Mouse (Mus musculus) intestine, postnatal 0 days (tissue): Measurements from ENCODE around the gene Cpa2. TPM values are rescaled to one million over a fixed set of nuclear protein-coding genes. Genes with fewer than 3 reads are reported as not detected.

Source experiments
- ATAC-seq: fragments of 200-750 bp; cut with Nextera tagmentation; 2 replicates; pipeline ENCODE4 v1.8.0; 2017; ENCODE audit warnings: mild to moderate bottlenecking, moderate TSS enrichment, moderate library complexity
- H3K27ac ChIP-seq: fragments of 300-500 bp; sonication (generic); 2 replicates; pipeline ENCODE4 v1.5.1; 2014; ENCODE audit warnings: mild to moderate bottlenecking, low read depth, low read length, moderate library complexity
- H3K27me3 ChIP-seq: fragments of 300-500 bp; sonication (generic); replicated peaks from 2 replicates; pipeline ENCODE4 v1.6.1; 2014; ENCODE audit warnings: low read length, mixed read lengths; ENCODE audit not compliant: control insufficient read depth, insufficient read depth
- H3K36me3 ChIP-seq: fragments of 300-500 bp; sonication (generic); 2 replicates; pipeline ENCODE4 v1.6.1; 2014; ENCODE audit warnings: mild to moderate bottlenecking, moderate library complexity; ENCODE audit not compliant: control insufficient read depth, insufficient read depth
- H3K4me1 ChIP-seq: fragments of 300-500 bp; sonication (generic); replicated peaks from 2 replicates; pipeline ENCODE4 v1.6.1; 2014; ENCODE audit warnings: antibody characterized with exemption, low read length, mixed read lengths; ENCODE audit not compliant: control insufficient read depth, insufficient read depth
- H3K4me2 ChIP-seq: fragments of 300-500 bp; sonication (generic); replicated peaks from 2 replicates; pipeline ENCODE4 v1.6.1; 2014; ENCODE audit warnings: low read depth, mild to moderate bottlenecking, moderate library complexity
- H3K4me3 ChIP-seq: fragments of 300-500 bp; sonication (generic); 2 replicates; pipeline ENCODE4 v1.5.1; 2014; ENCODE audit warnings: low read depth, low read length
- H3K9ac ChIP-seq: fragments of 300-500 bp; sonication (generic); 2 replicates; pipeline ENCODE4 v1.6.1; 2014; ENCODE audit warnings: mild to moderate bottlenecking, low read depth, low read length
- H3K9me3 ChIP-seq: fragments of 300-500 bp; sonication (generic); 2 replicates; pipeline ENCODE4 v1.6.1; 2016; ENCODE audit warnings: mixed run types; ENCODE audit not compliant: control insufficient read depth
- CTCF ChIP-seq: sonication (generic); IDR thresholded peaks from 2 replicates; pipeline ENCODE4 v1.5.1; 2016; ENCODE audit warnings: low read depth, mild to moderate bottlenecking, control low read depth, antibody characterized with exemption, moderate library complexity
- WGBS: fragments of 180-500 bp; shearing (Covaris S2); extraction: QIAGEN DNeasy Blood & Tissue Kit; methylation state at CpG from one replicate; pipeline ENCODE4 v1.1.7; 2014; 5-methylcytosine and 5-hydroxymethylcytosine counted together
- polyA plus RNA-seq: library from polyadenylated mRNA; unstranded; fragments of >200 nt; fragmentation: Nextera tagmentation; extraction: Ambion mirVana; gene quantifications from 2 replicates; pipeline ENCODE4 v1.2.1, GENCODE M21; 2015

Cpa2 gene
- polyA plus RNA-seq, 1 experiment from 2014 or later: 2.9 TPM

- TF ChIP-seq CTCF: no peak
- no peak for ATAC-seq
Measured at GRCm38 (mm10) chr6:30538800-30539199, 2.6 kb upstream of the Cpa2 start.

GRCm38 (mm10) chr6:30542277-30542676, 895 bp downstream of the Cpa2 start:
- H3K4me3 ChIP-seq: no peak overlapping the region

More at GRCm38 (mm10) chr6:30538800-30539199, 2.6 kb upstream of the Cpa2 start:
- 67% methylated on average over 5 of the region's 5 CpGs for WGBS
- Histone ChIP-seq H3K27ac (no peak overlapping the region), H3K9ac (no peak overlapping the region), H3K4me3 (no peak overlapping the region), H3K4me1 (no peaks in the 10 kb centered on the region; the same call in 1 of the 2 replicates), H3K27me3 (no peaks in the 10 kb centered on the region), H3K4me2 (no peak overlapping the region), H3K9me3 (no peaks in the 10 kb centered on the region), H3K36me3 (no peaks in the 10 kb centered on the region)

GRCm38 (mm10) chr6:30543077-30543476, 1.7 kb downstream of the Cpa2 start:
- Histone ChIP-seq H3K9ac (no peak overlapping the region), H3K36me3 (no peaks in the 10 kb centered on the region), H3K9me3 (no peaks in the 10 kb centered on the region), H3K27ac (no peak overlapping the region), H3K27me3 (no peaks in the 10 kb centered on the region), H3K4me3 (no peak overlapping the region), H3K4me1 (peaks cover 2% of the 10 kb centered on the region; the same call in 1 of the 2 replicates), H3K4me2 (no peak overlapping the region)
- WGBS: 69% methylated on average over 12 of the region's 12 CpGs
- TF ChIP-seq CTCF: no peak
- ATAC-seq: no peak

More at GRCm38 (mm10) chr6:30542277-30542676, 895 bp downstream of the Cpa2 start:
- no peaks in the 10 kb centered on the region for H3K36me3 ChIP-seq
- no peak for TF ChIP-seq CTCF
- no peaks in the 10 kb centered on the region for H3K27me3 ChIP-seq
- ATAC-seq: no peak
- H3K4me1 ChIP-seq: no peaks in the 10 kb centered on the region; the same call in 1 of the 2 replicates
- H3K27ac ChIP-seq: no peak overlapping the region
- H3K4me2 ChIP-seq: no peak overlapping the region
- H3K9me3 ChIP-seq: no peaks in the 10 kb centered on the region
- 72% methylated on average over 6 of the region's 6 CpGs for WGBS
- no peak overlapping the region for H3K9ac ChIP-seq

- ATAC-seq: no peak
- Histone ChIP-seq H3K4me2 (peak overlapping the region; percentile 40), H3K4me1 (peaks cover 3% of the 10 kb centered on the region; the same call in 1 of the 2 replicates), H3K9me3 (no peaks in the 10 kb centered on the region), H3K27me3 (no peaks in the 10 kb centered on the region), H3K27ac (no peak overlapping the region), H3K9ac (no peak overlapping the region), H3K36me3 (no peaks in the 10 kb centered on the region), H3K4me3 (no peak overlapping the region)
- 23% methylated on average over 8 of the region's 8 CpGs for WGBS
- TF ChIP-seq CTCF: no peak
Measured at GRCm38 (mm10) chr6:30543851-30544250, 2.5 kb downstream of the Cpa2 start.

- H3K4me2 ChIP-seq: no peak overlapping the region
- no peak for ATAC-seq
- H3K27ac ChIP-seq: no peak overlapping the region
Measured at GRCm38 (mm10) chr6:30545689-30546088, 4.3 kb downstream of the Cpa2 start.

GRCm38 (mm10) chr6:30546571-30547273, 5.3 kb downstream of the Cpa2 start:
- 0 out of 2 replicates have a peak overlapping the region, but pooled peaks have one; percentile 15 for H3K27ac ChIP-seq
- peak overlapping the region; percentile 28 for H3K4me3 ChIP-seq
- TF ChIP-seq CTCF: no peak
- no peaks in the 10 kb centered on the region for H3K27me3 ChIP-seq
- peak; percentile 38; the same call in 1 of the 2 replicates for ATAC-seq
- peak overlapping the region; percentile 62 for H3K4me2 ChIP-seq
- WGBS: 23% methylated on average over 17 of the region's 17 CpGs
- H3K36me3 ChIP-seq: no peaks in the 10 kb centered on the region
- no peaks in the 10 kb centered on the region for H3K9me3 ChIP-seq
- H3K4me1 ChIP-seq: 0 out of 2 replicates have a peak, but pooled peaks cover 3% of the 10 kb centered on the region
- no peak overlapping the region for H3K9ac ChIP-seq

More at GRCm38 (mm10) chr6:30545689-30546088, 4.3 kb downstream of the Cpa2 start:
- 89% methylated on average over 7 of the region's 7 CpGs for WGBS
- no peak for TF ChIP-seq CTCF
- Histone ChIP-seq H3K36me3 (no peaks in the 10 kb centered on the region), H3K9me3 (no peaks in the 10 kb centered on the region), H3K9ac (no peak overlapping the region), H3K4me1 (peaks cover 3% of the 10 kb centered on the region; the same call in 1 of the 2 replicates), H3K4me3 (no peak overlapping the region), H3K27me3 (no peaks in the 10 kb centered on the region)
